Mouse (Mus musculus) forebrain, embryonic 12.5 days (tissue): ENCODE data around the gene Abcb4. TPM values are rescaled to one million over a fixed set of nuclear protein-coding genes. Genes with fewer than 3 reads are reported as not detected.

Experiments used
- ATAC-seq: fragments of 200-750 bp; cut with Nextera tagmentation; 2 replicates; pipeline ENCODE4 v1.8.0; 2017; ENCODE audit warnings: moderate TSS enrichment; ENCODE audit not compliant: low FRiP score
- H3K27ac ChIP-seq: fragments of 300-500 bp; sonication (generic); 2 replicates; pipeline ENCODE4 v1.5.1; 2016; ENCODE audit warnings: mild to moderate bottlenecking
- H3K27me3 ChIP-seq: fragments of 300-500 bp; sonication (generic); 2 replicates; pipeline ENCODE4 v1.6.1; 2016; ENCODE audit warnings: mild to moderate bottlenecking
- H3K36me3 ChIP-seq: fragments of 300-500 bp; sonication (generic); replicated peaks from 2 replicates; pipeline ENCODE4 v1.6.1; 2016; ENCODE audit warnings: mild to moderate bottlenecking
- H3K4me1 ChIP-seq: fragments of 300-500 bp; sonication (generic); 2 replicates; pipeline ENCODE4 v1.6.1; 2016
- H3K4me2 ChIP-seq: fragments of 300-500 bp; sonication (generic); 2 replicates; pipeline ENCODE4 v1.6.1; 2016; ENCODE audit warnings: mild to moderate bottlenecking, moderate library complexity
- H3K4me3 ChIP-seq: fragments of 300-500 bp; sonication (generic); replicated peaks from 2 replicates; pipeline ENCODE4 v1.5.1; 2016; ENCODE audit warnings: mild to moderate bottlenecking
- H3K9ac ChIP-seq: fragments of 300-500 bp; sonication (generic); 2 replicates; pipeline ENCODE4 v1.6.1; 2016; ENCODE audit warnings: mild to moderate bottlenecking
- H3K9me3 ChIP-seq: fragments of 300-500 bp; sonication (generic); 2 replicates; pipeline ENCODE4 v1.6.1; 2016
- WGBS: fragments of 180-500 bp; shearing (Covaris S2); methylation state at CpG from one replicate; pipeline ENCODE4 v1.1.7; 2016; 5-methylcytosine and 5-hydroxymethylcytosine counted together
- polyA plus RNA-seq: library from polyadenylated mRNA; unstranded; fragments of >200 nt; fragmentation: Nextera tagmentation; extraction: Ambion mirVana; gene quantifications from 2 replicates; pipeline ENCODE4 v1.2.1, GENCODE M21; 2016

Abcb4 gene
- polyA plus RNA-seq, 1 experiment from 2014 or later, result 1.6 TPM

- Histone ChIP-seq H3K36me3 (no peaks in the 10 kb centered on the region), H3K4me2 (no peak overlapping the region), H3K4me1 (no peaks in the 10 kb centered on the region), H3K27me3 (no peaks in the 10 kb centered on the region), H3K9ac (no peak overlapping the region), H3K27ac (no peak overlapping the region), H3K4me3 (no peak overlapping the region), H3K9me3 (no peaks in the 10 kb centered on the region)
- ATAC-seq, result no peak
- 70% methylated on average over 5 of the region's 5 CpGs for WGBS
These were observed 15.7 kb upstream of the Abcb4 start for GRCm38 (mm10) chr5:8877800-8878199.

GRCm38 (mm10) chr5:8885837-8886236, 7.7 kb upstream of the Abcb4 start:
- no peak for ATAC-seq
- H3K27me3 ChIP-seq, result no peaks in the 10 kb centered on the region
- WGBS, result 75% methylated on average over 2 of the region's 2 CpGs

GRCm38 (mm10) chr5:8894104-8894425, 548 bp downstream of the Abcb4 start:
- no peak overlapping the region for H3K27ac ChIP-seq
- ATAC-seq, result no peak; the same call in 1 of the 2 replicates

More at GRCm38 (mm10) chr5:8885837-8886236, 7.7 kb upstream of the Abcb4 start:
- H3K27ac ChIP-seq, result no peak overlapping the region
- no peak overlapping the region for H3K9ac ChIP-seq
- H3K4me2 ChIP-seq, result no peak overlapping the region
- peaks cover 1% of the 10 kb centered on the region; the same call in 1 of the 2 replicates for H3K9me3 ChIP-seq
- no peak overlapping the region for H3K4me3 ChIP-seq
- no peaks in the 10 kb centered on the region for H3K4me1 ChIP-seq
- H3K36me3 ChIP-seq, result no peaks in the 10 kb centered on the region

GRCm38 (mm10) chr5:8894641-8895490, 1.3 kb downstream of the Abcb4 start:
- peak overlapping the region; percentile 78; the same call in 1 of the 2 replicates for H3K4me2 ChIP-seq
- H3K9ac ChIP-seq, result no peak overlapping the region
- no peak for ATAC-seq
- no peak overlapping the region for H3K27ac ChIP-seq
- no peak overlapping the region for H3K4me3 ChIP-seq
- H3K9me3 ChIP-seq, result peaks cover 6% of the 10 kb centered on the region; the same call in 1 of the 2 replicates
- 69% methylated on average over 15 of the region's 15 CpGs for WGBS
- no peaks in the 10 kb centered on the region for H3K36me3 ChIP-seq
- peaks cover 7% of the 10 kb centered on the region for H3K4me1 ChIP-seq
- peaks cover 29% of the 10 kb centered on the region for H3K27me3 ChIP-seq

More at GRCm38 (mm10) chr5:8894104-8894425, 548 bp downstream of the Abcb4 start:
- Histone ChIP-seq H3K4me1 (peaks cover 7% of the 10 kb centered on the region), H3K4me2 (peak overlapping the region; percentile 78), H3K9me3 (peaks cover 6% of the 10 kb centered on the region; the same call in 1 of the 2 replicates), H3K4me3 (peak overlapping the region; percentile 72), H3K27me3 (peaks cover 29% of the 10 kb centered on the region), H3K36me3 (no peaks in the 10 kb centered on the region), H3K9ac (peak overlapping the region; percentile 66)
- WGBS, result 9% methylated on average over 15 of the region's 15 CpGs

DNA sequence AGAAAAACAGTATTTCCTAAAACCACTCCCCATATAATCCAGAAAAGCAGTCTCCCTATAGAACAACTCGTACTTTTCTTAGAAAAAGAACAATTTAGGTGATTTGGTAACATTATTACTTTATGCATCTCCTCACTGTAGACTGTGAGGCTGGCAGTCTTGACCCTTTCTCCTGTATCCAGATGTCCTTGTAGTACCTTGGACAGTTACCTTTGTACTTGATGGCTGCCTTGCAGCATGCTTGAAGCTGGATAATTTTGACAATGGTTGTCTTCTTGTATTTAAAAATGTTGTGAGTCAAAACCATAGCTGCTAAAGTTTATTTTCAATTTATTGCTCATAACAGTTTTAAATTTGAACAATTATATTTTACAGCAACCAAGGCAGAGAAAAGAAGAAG, 2.7 kb downstream of the Abcb4 start:
- H3K9me3 ChIP-seq, result 0 out of 2 replicates have a peak, but pooled peaks cover under 1% of the 10 kb centered on the region

GRCm38 (mm10) chr5:8898246-8898645, 4.7 kb downstream of the Abcb4 start:
- peaks cover 2% of the 10 kb centered on the region for H3K4me1 ChIP-seq
- H3K27ac ChIP-seq, result no peak overlapping the region
- no peaks in the 10 kb centered on the region for H3K9me3 ChIP-seq
- no peak overlapping the region for H3K4me2 ChIP-seq
- WGBS, result 64% methylated on average over 3 of the region's 3 CpGs
- ATAC-seq, result no peak
- no peaks in the 10 kb centered on the region for H3K36me3 ChIP-seq
- no peak overlapping the region for H3K4me3 ChIP-seq
- no peak overlapping the region for H3K9ac ChIP-seq
- H3K27me3 ChIP-seq, result peaks cover 15% of the 10 kb centered on the region

More for the DNA sequence above, 2.7 kb downstream of the Abcb4 start:
- H3K4me1 ChIP-seq, result peaks cover 7% of the 10 kb centered on the region
- H3K36me3 ChIP-seq, result no peaks in the 10 kb centered on the region
- no peak overlapping the region for H3K27ac ChIP-seq
- 76% methylated on average over 1 of the region's 1 CpGs for WGBS
- no peak overlapping the region for H3K9ac ChIP-seq
- H3K27me3 ChIP-seq, result peaks cover 29% of the 10 kb centered on the region
- no peak for ATAC-seq
- no peak overlapping the region for H3K4me2 ChIP-seq
- no peak overlapping the region for H3K4me3 ChIP-seq

- no peak overlapping the region for H3K4me2 ChIP-seq
- no peak overlapping the region for H3K27ac ChIP-seq
- H3K36me3 ChIP-seq, result no peaks in the 10 kb centered on the region
- no peaks in the 10 kb centered on the region for H3K9me3 ChIP-seq
- no peaks in the 10 kb centered on the region for H3K4me1 ChIP-seq
- no peaks in the 10 kb centered on the region for H3K27me3 ChIP-seq
- H3K4me3 ChIP-seq, result no peak overlapping the region
- ATAC-seq, result no peak
- H3K9ac ChIP-seq, result no peak overlapping the region
- WGBS, result 81% methylated on average over 1 of the region's 1 CpGs
These were observed 7.5 kb downstream of the Abcb4 start for GRCm38 (mm10) chr5:8901001-8901400.

DNA sequence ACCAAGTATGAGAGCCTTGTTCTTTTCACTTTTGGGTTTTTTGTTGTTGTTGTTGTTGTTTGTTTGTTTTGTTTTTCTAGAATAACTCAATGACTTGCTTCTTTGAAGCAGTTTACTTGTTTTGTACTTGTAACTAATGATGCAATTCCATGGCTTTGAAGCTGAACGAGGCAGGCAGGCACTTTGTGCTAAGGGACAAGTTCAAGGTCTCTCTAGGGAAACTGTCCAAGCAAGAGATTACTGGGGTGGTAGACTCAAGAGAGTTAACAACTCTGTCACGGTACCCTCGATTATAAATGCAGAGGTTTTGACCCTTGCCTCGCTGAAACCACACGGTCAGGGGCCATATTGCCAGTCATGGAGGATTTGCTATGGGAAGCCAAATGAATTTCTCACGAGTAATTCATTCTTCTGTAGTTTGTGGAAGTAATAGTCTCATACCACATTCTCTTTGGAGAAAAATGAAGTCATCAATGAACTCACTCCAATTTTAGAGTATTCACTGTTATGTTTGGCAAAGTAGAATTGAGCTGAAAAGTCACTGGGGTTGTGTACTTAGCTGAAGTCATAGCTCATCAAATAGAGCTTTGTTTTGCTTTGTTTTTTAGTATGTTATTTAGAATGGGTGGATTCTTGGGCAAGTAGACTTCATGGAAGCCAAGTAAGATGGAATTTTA, 8.8 kb downstream of the Abcb4 start:
- Histone ChIP-seq H3K9ac (no peak overlapping the region), H3K36me3 (no peaks in the 10 kb centered on the region), H3K27me3 (no peaks in the 10 kb centered on the region), H3K4me1 (no peaks in the 10 kb centered on the region), H3K4me3 (no peak overlapping the region), H3K27ac (no peak overlapping the region), H3K9me3 (no peaks in the 10 kb centered on the region), H3K4me2 (no peak overlapping the region)
- WGBS, result 81% methylated on average over 6 of the region's 6 CpGs
- no peak for ATAC-seq

GRCm38 (mm10) chr5:8904539-8904938, 11.0 kb downstream of the Abcb4 start:
- no peak overlapping the region for H3K4me2 ChIP-seq
- H3K4me3 ChIP-seq, result no peak overlapping the region
- H3K9ac ChIP-seq, result no peak overlapping the region
- WGBS, result 43% methylated on average over 6 of the region's 6 CpGs
- H3K27ac ChIP-seq, result no peak overlapping the region
- H3K36me3 ChIP-seq, result no peaks in the 10 kb centered on the region
- ATAC-seq, result no peak
- no peaks in the 10 kb centered on the region for H3K4me1 ChIP-seq
- no peaks in the 10 kb centered on the region for H3K9me3 ChIP-seq
- no peaks in the 10 kb centered on the region for H3K27me3 ChIP-seq

GRCm38 (mm10) chr5:8911567-8912198, 18.2 kb downstream of the Abcb4 start:
- Histone ChIP-seq H3K27ac (no peak overlapping the region), H3K4me2 (no peak overlapping the region), H3K9ac (no peak overlapping the region), H3K36me3 (no peaks in the 10 kb centered on the region), H3K4me1 (no peaks in the 10 kb centered on the region), H3K27me3 (no peaks in the 10 kb centered on the region), H3K9me3 (no peaks in the 10 kb centered on the region), H3K4me3 (no peak overlapping the region)
- WGBS, result 75% methylated on average over 8 of the region's 8 CpGs
- no peak for ATAC-seq

DNA sequence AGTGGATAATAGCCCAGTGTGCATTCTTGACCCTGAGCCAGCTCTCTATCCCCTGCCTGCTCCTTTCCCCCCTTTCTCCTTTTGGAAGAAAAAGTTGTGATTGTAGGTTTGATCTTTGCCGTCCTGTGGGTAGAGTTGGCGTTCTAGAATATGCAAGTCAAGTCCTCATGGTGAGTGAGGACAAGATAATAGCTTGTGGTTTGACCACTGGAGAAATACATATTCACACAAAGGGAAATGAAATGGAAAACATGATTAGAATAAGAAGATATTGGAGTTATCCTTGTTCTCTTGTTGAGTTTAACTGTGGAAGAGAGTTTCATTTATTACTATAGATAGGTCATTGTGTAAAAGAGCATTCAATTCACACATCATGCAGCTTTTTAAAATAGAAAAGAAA, 22.9 kb downstream of the Abcb4 start:
- no peaks in the 10 kb centered on the region for H3K27me3 ChIP-seq
- no peak for ATAC-seq
- no peaks in the 10 kb centered on the region for H3K9me3 ChIP-seq
- no peak overlapping the region for H3K27ac ChIP-seq
- no peak overlapping the region for H3K9ac ChIP-seq
- H3K4me3 ChIP-seq, result no peak overlapping the region
- no peaks in the 10 kb centered on the region for H3K4me1 ChIP-seq
- no peak overlapping the region for H3K4me2 ChIP-seq
- 81% methylated on average over 2 of the region's 2 CpGs for WGBS
- no peaks in the 10 kb centered on the region for H3K36me3 ChIP-seq

- H3K9ac ChIP-seq, result no peak overlapping the region
- WGBS, result 84% methylated on average over 6 of the region's 6 CpGs
- no peak for ATAC-seq
- H3K4me3 ChIP-seq, result no peak overlapping the region
- H3K27me3 ChIP-seq, result no peaks in the 10 kb centered on the region
- H3K4me2 ChIP-seq, result no peak overlapping the region
- no peaks in the 10 kb centered on the region for H3K9me3 ChIP-seq
- H3K4me1 ChIP-seq, result no peaks in the 10 kb centered on the region
- no peaks in the 10 kb centered on the region for H3K36me3 ChIP-seq
- H3K27ac ChIP-seq, result no peak overlapping the region
These were observed 23.6 kb downstream of the Abcb4 start for GRCm38 (mm10) chr5:8917069-8917468.
